Mouse (Mus musculus): ENCODE measurements around the gene Mllt11.

Mllt11 gene

DNA sequence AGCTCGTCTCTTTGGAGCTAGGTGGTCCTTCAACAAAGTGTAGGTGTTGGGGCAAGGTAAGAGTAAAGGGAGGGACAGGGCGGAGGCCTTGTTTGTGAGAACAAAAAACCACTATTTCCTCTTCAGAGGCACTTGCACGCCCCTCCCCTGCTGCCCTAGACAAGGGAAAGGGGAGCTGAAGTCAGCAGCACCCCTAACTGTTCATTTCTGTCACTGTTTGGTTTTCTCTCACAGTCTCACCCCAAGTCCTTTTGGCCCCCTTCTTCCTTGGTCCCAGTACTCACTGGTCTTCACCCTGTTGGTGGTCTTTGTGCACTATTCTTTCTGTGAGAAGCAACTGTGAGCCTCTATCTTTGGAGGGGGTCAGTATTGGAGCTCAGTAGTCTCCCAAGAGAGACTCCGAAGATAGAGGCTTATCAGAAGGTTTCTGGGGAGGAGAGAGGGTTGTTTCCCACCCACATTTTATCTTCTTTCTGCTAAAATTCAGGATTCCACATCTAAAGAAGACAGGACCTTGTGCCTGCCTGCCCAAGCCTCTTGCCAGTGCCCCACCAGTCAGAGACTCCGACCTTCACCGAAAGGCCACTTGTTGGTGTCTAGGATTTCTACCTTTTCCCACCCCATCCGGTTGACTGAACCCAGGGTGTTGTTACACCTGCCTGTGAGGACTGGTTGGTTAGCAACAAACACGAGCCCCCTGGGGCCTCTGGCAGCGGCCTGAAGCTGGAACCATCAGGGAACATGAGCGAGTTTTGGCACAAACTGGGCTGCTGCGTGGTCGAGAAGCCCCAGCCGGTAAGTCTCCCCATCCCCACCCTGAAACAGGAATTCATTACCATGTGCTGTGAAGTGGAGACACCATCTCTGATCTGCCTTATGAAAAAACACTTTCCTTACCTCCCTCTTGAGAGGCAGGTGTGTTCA, at the start of gene Mllt11:
Gene Mllt11 (minus strand): TSS at position 874 of the 924 bp plus-strand sequence.
- no peak for DNase-seq (ENCODE audit: low read depth, low spot score)

DNA sequence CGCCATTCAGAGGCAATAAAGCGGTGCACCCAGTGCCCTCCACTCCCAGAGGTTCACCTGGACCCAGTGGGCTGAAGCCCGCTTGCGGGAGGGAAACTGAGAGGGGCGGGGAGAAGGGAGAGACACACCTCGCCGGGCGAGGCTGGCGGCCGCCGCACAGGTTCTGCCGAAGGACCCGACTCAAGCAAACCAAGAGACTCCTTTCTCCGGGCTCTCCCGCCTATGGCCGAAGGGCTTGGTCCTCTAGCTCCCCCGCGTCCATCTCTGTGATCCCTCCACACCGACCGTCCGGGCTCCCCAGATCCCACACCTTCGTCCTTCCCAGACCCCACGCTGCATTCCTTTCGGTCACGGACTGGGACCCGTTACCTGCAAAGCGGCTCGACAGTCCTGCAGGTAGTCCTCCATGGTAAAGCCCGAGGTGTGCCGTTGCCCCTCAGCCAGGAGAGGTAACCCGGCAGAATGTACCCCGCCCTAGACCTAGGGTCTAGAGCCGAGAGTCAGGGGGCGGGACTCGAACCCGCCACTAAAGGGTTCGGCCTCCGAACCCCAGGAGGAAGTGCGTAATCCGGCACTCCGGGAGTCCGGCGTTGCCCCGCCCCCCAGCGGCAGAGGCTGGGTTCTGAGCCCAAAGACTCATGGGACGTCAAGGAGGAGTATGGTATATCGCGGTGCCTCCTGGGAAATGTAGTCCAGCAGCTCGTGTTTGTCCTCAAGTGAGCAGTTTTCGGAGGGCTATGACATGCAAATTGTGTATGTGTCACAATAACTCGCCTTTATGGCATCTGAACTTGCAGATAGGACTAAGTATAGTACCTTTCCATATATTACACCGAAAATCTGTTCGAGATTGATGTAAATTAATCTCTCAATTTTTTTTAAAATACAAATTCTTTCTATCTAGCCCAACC, 49.5 kb upstream of the Mllt11 start, which contains the start of the genes Mindy1 and Prune1:
Gene Mindy1 (plus strand): TSS at position 130 of the 911 bp plus-strand sequence.
Gene Prune1 (minus strand): TSS at position 861 of the 911 bp plus-strand sequence.
- peak; percentile 97 for DNase-seq (ENCODE audit: low read depth, low spot score)

DNA sequence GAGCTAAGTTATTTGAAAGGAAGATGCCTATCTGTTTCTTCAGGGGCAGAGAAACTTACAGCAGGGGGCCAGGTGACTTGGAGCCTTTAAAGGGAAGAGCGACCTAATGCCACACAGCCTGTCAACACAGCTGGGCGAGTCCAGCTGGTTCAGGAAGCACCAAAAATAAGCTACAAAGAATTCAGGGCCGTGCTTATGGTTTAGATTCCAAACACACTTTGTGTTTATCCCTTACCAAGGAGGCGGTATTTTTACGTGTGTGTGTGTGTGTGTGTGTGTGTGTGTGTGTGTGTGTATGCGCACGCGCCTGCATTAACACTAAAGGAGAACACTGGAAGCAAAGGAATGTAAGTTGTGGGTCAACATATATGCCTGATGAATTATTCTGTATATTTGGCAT, 48.8 kb upstream of the Mllt11 start:
- no peak for DNase-seq (ENCODE audit: low read depth, low spot score)

DNA sequence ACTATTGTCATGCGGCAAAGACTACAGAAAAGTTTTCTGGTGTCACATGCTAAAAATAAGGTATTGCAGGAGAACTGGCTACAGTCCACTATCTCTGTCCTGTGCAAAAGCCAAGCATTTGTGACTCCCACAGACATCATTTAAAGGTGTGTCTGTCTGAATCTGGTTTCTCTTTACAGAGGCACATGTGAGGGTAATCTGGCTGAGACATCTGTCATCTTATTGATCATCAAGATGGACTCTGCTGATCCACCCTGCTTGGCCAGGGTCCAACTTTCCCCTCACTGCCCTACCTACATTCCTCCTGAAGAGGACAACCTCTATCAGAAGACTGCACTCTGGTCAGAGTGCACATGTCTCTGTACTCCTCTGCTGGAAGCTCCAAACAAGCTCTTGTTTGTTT, 45.2 kb upstream of the Mllt11 start:
- no peak for DNase-seq (ENCODE audit: low read depth, low spot score)

DNA sequence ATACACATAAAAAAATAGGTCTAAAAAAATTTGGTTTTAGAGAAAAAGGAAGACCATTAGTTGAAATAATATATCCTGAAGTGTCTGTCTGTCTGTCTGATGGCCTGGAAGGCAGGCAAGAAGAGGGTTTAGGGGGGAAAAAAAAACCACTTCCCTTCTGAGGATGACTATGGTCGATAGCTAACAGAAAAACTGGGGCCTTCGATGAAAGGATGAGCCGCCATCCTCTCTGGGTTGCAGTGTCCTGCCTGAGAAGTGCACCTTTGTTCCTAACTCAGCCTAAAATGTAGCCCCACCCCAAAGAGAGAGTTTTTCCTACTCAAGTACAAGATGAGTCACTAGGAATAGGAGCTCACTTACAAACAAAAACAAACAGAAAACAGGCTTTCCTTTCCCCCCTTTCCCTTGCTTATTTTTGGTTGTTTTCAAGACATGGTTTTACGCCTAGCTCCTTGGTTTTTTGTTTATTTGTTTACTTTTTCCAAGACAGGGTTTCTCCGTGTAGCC, 44.5 kb upstream of the Mllt11 start:
- no peak for DNase-seq (ENCODE audit: low read depth, low spot score)

DNA sequence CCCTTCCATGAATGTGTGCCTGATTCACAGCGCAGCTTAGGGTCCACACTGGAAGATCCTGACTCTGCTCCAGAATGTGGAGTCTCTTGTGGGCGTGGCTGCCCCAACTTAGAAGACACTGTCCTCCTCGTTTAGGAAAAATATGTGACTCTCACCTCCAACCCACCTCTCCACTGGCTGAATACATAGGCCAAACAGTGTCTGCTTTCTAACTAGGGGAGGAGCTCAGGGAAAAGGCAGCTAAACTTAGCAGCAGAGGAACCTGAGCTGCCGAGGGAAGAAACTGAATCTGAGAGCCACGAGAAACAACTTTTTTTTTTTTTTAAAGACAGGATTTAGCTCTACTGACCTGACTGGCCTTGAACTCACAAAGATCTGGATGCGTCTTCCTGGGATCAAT, 43.2 kb upstream of the Mllt11 start:
- no peak for DNase-seq (ENCODE audit: low read depth, low spot score)

DNA sequence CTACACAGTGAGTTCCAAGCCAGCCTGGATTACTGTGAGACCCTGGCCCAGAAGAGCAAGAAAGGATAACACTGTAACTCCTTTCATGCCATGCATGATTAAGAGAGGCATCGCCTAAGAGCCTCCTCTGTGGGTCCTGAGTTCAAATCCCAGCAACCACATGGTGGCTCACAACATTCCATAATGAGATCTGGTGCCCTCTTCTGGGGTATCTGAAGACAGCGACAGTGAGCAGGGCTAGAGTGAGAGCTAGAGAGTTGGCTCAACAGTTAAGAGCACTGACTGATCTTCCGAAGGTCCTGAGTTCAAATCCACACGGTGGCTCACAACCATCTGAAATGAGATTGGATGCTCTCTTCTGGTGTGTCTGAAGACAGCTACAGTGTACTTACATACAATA, 42.5 kb upstream of the Mllt11 start:
- DNase-seq (ENCODE audit: low read depth, low spot score), result no peak

DNA sequence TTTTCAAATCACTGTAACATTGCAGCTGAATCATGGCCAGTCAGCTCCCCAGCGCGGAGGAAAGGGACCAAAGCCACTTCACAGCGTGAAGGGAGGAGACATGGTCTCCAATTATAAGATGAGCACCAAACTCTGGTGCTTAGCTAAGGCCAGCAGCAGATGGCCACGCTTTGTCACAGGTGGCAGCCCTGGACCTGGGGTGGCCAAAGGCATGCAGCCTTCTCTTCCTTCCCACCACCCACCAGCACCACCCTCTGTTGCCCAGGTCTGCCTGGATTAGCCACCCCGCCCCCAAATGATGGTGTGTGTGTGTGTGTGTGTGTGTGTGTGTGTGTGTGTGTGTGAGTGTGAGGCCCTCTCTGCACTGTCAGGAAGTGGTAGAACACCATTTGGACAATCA, 41.5 kb upstream of the Mllt11 start:
- no peak for DNase-seq (ENCODE audit: low read depth, low spot score)

DNA sequence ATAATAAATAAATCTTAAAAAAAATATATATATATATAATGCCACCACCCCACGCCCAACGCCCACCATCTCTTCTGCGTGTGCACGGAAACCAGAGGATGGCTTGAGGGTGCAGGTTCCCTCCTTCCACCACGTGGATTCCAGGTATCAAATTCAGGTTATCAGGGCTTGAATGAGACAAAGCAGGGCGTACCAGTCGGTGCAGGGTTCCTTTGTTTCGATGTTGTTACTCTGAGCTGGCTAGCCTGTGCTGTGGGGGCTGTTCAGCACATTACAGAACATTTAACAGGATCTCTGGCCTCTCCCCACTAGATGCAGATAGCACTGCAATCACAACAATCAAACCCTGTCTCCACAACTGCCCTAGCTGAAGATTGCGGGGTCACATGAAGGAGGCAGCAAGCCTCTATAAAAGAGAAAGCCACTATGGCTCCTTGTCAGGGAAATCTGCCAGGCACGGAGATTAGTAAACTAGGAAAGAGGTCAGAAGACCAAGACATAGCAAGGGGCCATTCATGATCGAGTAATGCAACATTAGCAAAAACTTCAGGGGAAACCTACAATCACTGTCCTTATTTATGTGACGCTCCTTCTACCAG, 38.9 kb upstream of the Mllt11 start:
- no peak for DNase-seq (ENCODE audit: low read depth, low spot score)

DNA sequence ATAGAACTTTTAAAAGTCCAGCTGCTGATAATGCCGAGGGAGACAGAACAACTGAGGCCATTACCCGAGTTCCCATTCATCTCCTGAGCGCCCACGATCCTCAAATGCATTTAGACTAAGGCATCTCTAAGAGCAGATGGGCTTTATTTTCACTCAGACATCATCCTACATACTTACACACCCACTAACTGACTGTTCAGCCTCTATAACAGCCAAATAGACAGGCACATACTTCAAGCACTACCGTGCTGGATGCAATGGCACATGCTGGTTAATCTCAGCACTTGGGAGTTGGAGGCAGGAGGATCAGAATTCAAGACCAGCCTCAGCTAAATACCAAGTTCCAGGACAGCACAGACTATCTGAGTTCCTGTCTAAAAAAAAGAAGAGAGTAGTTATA, 37.8 kb upstream of the Mllt11 start:
- DNase-seq (ENCODE audit: low read depth, low spot score), result no peak

DNA sequence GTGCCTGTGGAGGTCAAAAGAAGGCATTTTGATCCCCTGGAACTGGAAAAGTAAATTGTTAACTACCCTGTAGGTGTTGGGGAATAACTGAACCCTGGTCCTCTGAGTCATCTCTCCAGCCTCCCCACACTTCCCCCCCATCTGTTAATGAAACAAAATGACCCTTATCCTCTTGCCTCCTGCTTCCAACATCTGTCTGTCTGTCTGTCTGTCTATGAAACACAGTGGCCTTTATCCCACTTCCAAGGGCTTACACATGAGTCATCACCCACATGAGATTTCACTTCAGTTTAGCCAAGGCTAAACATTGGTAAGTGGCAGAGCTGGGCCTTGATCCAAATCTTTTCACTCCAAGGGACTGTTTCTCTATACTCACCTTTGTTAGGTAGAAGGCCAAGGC, 35.9 kb upstream of the Mllt11 start:
- no peak for DNase-seq (ENCODE audit: low read depth, low spot score)

DNA sequence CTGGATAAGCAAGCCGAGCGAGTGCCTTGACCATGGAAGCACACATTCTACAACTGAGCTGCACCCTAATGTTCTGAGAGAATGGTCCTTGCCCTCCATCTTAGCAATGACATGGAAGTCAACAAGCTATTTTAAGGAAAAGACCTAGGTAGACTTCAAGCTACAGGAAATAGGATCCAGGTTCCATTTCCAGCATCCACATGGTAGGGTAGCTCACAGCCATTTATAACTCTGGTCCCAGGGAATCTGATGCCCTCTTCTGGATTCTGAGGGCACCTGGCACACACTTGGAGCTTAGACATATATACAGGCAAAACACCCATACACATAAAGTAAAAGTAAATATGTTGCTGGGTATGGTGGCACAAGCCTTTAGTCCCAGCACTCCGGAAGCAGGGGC, 34.1 kb upstream of the Mllt11 start:
- DNase-seq (ENCODE audit: low read depth, low spot score), result no peak

DNA sequence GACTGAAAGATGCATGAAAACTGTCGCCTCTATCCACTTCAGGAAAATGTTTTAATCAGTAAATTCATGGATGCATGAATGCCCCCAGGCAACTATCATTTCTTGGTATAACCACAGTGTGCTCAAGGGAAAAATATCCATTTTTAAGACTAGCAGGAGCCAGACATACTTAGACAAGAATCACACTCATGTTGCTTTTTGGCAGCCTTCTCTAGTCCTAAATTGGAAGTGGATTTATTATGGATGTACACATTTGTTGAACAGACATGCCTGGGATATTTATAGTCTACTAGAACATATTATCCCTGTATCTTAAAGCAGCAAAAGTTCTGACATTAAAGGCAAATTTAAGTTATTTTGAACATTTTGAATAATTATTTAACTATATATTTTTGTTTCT, 32.8 kb upstream of the Mllt11 start:
- no peak for DNase-seq (ENCODE audit: low read depth, low spot score)

DNA sequence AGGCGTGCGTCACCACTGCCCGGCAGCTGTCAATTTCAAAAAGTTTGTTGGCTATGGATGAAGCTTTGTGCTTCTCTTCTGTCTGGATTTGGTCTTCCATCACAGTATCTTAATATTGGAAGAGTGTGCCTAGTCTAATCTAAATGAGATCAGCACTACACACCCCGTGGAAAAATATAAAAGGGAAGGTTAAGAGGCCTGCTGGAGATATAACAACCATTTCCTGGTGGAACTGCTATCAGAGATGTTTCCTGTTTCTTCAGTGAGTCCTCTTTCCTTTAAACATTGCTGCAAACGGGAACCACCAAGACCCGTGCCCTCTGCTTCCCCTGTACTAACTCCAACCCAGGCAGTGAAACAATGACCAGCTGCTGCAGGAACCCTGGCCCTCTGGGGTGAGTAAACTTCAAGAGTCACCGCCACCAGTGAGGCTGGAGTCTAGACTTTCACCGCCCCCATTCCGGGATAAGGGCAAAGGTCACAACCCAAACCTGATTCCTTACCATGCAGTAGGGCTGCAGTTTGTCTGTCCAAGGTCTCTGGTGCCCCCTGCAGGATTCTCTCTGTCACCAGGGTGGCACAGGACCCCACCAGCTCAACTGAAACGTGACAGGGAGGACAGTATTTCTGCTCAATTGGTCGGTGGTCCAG, 31.2 kb upstream of the Mllt11 start:
- DNase-seq (ENCODE audit: low read depth, low spot score), result no peak

DNA sequence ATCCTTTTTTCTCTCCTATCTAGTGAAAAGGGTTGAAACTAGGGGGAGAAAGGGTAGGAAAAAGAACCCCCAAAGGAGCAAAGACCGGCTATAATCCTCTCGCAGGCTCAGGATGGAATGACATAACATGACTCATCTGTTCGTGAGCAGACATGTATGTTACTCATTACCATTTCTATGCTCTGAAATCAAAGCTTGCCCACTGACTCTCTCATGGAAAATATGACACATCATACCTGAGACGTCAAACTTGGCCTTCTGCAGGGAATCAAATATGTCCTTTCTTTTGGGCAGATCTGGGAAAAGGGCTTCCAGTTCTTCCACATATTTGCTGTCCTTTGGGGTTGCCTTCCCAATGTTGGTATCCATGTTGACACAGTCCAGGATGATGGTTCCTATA, 30.0 kb upstream of the Mllt11 start:
- DNase-seq (ENCODE audit: low read depth, low spot score), result no peak

DNA sequence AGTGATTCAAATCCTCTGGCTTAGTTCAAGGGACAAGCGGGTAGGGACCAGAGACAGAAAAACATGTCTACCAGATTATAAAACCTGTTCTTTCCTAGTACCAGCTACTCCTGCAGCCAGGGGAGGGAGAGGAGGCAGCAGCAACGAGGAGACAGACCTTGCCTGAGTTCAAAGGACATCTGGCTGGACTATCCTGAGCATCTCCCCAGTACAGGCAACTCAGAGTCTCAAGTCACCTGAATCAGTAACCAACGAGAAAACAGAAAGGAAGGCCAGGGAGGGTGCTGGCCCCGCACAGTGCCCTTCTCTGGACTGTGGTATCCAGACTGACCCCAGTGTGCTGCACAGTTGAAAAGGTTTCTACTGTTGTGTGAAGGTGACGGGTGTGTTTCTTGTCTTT, 25.0 kb upstream of the Mllt11 start:
- DNase-seq (ENCODE audit: low read depth, low spot score), result no peak

DNA sequence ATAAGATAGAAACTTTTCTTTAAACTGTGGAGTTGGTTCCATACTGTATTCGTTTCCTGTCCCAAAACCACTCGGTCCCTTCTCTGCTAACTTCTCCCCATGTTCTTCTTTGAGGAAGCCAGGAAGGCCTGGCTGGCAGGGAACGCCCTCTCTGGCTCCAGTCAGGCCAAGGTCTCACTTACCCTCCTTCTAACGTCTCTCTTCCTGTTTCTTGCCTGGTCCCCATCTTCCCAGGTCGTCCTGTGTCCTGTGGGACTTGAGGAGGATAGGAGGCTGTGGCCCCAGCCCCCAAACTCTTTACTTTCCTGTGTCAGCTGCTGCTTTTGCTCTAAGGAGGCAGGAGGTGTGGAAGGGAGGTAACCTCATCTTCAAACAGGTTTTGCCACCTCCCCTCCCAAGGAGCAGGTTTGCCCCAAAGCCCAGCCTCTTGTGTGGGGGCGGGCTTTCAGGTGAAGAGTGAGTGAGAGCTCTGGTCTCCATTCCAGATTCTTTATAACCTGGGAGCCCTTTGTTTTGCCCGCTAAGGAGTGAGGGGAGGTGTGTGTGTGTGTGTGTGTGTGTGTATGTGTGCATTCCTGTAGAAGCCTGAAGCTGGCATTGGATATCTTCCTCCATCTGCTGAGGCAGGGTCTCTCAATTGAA, 18.9 kb upstream of the Mllt11 start, which contains the start of gene Bnipl:
Gene Bnipl (minus strand): TSS at position 411 of the 642 bp plus-strand sequence.
- no peak for DNase-seq (ENCODE audit: low read depth, low spot score)

DNA sequence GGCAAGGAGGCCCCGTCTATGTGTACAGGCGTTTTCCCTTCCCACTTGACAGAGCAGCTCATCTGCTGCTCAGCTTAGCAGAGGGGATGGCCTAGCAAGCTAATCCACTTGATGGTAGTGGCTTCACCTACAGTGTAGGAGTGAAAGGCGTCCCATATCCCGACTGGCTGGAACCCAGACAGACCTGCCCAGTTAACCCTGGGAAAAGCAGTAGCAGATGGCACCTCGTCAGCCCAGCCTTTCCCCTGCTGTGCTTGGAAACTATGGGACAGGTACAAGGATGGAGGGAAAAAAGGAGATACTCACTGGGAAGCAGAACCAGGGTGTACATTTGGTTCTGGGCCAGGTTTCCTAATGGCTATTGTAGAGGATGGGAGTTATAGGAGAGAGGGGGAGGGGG, 18.4 kb upstream of the Mllt11 start:
- DNase-seq (ENCODE audit: low read depth, low spot score), result no peak

DNA sequence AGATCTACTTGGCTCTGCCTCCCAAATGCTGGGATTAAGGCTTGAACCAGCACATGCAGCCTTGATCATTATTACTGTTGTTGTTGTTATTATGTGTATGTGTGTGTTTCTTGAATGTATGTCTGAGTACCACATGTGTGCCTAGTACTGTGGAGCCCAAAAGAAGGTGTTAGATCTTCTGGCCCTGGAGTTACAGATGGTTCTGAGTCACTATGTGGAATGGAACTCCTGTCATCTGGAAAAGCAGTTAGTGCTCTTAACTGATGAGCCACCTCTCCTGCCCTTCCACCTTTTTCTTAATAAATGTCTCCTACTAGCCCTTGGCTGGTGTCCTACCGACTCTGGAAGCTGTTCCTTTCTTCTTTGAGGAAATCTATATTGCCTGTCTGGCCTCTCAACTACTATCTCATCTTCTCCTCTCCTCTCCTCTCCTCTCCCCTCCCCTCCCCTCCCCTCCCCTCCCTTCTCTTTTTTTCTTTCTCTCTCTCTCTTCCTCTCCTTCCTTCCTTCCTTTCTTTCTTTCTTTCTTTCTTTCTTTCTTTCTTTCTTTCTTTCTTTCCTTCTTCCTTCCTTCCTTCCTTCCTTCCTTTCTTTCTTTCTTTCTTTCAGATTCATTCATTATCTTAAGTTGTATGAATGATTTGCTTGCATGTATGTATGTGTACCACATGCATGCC, 15.8 kb upstream of the Mllt11 start:
- DNase-seq (ENCODE audit: low read depth, low spot score), result no peak
